Mouse (Mus musculus) kidney, postnatal 25 days (tissue): ENCODE results near the gene Bnip3.

Source experiments
- DNase-seq, 2 experiments: peaks; one replicate each; pipeline ENCODE4 v3.0.0; 2021; ENCODE audit warnings: mixed read lengths in 2 of 2

Bnip3 gene

DNA sequence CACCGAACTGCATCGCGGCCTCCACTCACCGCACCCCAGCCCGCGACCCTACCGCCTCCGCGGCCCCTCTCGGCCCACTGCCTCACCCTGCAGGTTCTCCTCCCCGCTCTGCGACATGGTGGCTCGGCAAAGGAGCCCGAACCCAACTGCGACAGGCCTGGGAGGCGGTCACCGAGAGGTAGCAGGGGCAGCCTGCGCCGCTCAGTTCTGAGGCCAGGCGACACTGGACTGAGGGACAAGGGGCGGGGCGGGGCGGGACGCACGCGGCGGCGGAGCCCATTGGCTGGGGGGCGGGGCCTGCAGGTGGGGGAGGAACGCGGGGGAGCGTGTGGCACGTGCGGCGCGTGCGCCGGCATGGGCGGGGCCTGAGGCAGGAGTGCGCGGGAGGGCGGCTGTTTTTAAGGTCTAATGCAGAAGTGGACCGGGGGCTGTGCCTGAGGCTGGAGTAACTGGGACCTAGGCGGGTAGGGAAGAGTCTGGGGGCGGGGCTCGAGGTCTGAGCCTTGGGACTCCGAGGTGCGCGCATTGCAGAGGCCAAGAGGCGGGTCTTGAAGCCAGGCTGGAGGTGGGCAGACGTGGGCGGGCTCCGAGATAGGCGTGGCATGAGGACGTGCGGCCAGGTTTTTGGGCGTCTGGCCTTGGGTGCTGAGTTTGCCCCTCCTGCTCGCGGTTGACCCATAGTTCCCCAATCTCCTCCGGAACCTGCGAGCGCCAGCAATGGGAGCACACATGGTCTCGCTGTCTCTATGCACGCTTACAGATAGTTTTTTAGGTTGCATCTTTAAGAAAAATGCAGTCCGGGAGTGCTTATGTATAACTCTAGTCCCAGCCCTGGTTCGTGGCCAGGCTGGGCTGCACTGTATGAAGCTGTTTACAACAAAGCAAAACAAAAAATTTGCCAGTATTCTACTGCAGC, at the start of gene Bnip3:
Bnip3 (minus strand) TSS at position 243 of the 916 bp plus-strand sequence.
- peak; percentile 93 to 97 for DNase-seq

DNA sequence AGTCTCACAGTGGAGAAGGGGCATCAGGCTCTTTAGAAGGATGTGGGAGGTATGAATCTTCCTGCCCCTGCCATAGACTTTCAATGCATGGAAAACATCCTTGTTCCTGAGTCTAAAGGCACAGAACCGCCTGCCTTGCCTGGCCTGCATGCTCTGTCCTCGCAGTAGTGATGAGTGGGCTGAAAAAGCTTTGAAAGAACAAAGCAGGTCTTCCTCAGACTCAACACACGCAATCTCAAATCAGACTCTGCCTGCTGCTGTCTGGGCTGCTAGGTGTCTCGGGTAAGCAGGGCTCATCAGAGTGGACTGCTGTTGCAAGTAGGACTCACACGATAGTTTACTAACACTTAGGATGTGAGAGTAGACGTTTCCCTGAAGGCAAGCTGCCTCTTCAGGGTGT, 47.8 kb upstream of the Bnip3 start:
- DNase-seq: no peak

DNA sequence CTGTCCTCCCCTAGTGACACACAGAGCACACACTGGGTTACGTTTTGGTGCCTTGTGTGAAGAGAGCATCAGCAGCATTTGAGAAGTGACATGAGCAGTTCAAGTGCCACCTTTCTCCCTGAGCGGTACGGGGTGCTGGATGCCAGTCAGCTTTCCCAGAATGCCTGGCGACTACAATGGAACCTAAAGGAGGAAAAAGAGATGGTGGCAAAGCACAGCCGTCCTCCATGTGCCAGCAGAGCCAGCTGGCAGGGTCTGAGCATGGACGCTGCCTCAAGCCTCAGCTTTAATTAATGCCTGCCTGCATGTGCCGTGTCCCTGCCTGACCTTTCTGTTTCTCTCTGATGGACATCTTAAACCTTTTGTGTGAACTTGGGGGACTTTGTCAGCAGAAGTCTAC, 46.5 kb upstream of the Bnip3 start:
- DNase-seq: no peak

DNA sequence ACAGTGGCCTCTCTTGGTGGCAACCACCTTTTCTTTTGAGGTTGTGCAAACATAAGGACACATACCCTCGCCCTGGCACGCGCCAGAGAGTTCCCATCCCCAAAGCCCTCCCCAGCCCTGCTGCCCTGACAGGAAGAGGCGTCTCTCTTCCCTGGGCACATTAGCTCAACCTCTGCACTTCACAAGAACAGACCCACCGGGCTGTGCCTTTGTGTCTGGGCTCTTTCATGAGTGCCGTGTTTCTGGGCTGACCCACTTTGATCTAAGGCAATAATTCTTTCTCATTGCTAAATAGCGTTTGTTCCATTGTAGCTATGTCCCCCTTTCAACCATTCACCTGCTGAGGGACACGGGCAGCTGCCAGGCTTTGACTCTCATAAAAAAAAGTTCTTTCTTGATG, 39.0 kb upstream of the Bnip3 start:
- no peak for DNase-seq

DNA sequence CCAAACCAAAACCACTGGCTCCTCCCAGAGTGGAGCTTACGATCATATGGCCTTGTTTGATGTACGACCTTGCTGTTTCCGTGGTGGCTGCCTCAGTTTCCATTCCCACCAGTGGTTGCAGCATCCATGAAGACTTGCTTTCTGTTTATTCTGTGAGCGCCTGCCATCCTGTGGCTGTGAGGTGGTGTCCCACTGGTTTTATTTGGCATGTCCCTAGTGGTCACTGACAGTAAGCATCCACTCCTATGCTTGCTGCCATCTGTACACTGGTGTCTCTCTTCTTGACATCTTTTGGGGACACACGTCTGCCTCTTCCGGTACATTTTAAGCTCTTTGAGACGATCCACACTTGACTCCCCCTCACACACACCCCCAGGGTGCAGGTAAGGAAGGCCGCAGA, 38.4 kb upstream of the Bnip3 start:
- no peak for DNase-seq

DNA sequence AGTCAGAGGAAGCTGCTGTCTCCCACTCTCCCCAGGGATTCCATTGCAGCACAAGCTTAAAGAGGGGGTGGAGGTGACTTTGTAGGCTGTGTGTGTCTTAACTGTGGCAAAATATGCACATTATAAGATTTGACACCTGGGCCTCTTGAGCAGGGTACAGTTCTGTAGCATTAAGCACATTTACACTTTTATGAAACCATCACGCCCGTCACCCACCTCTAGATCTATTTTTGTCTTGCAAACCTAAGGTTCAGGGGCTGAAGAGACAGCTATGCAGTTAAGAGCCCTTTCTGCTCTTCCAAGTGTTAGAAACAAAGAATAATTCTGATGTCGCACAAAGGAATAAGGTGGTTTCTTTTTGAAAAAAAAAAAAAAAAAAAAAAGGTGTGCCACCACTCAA, 36.3 kb upstream of the Bnip3 start:
- DNase-seq: no peak

DNA sequence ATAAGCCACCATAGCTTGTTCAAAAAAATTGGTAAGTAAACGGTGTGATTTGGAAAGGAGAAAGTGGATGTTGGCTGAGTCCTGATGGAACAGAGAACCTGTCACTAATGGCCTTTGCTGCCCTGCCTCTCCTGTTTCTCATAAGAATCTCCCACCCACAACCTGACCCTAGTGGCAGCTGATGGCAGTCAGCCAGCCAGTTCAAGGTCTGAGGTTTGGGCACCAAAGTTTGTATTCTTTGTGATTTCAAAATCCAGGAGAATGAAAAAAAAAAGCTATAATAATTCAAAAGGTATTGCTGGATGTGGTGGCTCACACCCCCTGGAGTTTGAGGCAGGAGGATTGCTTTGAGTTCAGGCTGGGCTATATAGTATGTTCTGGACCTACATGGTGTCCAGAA, 33.0 kb upstream of the Bnip3 start:
- no peak for DNase-seq

DNA sequence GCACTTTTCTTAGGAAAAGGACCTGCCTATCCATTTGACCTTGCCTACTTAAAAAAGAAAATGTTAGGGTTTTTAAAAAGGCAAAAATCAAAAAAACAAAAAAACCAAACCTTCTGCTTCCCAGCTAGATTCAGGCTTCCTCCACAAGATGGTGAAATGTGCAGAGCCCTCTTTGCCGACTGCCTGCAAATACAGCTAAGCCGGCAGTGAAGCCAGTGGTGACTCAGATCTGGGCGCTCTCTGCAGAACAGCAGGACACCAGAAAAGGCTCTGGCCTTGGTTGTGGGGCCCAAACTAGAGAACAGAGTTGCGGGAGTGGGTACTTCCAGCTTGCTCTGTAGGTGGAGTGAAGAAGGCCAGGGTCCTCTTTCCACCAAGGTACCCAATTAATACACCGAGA, 32.3 kb upstream of the Bnip3 start:
- DNase-seq: no peak

DNA sequence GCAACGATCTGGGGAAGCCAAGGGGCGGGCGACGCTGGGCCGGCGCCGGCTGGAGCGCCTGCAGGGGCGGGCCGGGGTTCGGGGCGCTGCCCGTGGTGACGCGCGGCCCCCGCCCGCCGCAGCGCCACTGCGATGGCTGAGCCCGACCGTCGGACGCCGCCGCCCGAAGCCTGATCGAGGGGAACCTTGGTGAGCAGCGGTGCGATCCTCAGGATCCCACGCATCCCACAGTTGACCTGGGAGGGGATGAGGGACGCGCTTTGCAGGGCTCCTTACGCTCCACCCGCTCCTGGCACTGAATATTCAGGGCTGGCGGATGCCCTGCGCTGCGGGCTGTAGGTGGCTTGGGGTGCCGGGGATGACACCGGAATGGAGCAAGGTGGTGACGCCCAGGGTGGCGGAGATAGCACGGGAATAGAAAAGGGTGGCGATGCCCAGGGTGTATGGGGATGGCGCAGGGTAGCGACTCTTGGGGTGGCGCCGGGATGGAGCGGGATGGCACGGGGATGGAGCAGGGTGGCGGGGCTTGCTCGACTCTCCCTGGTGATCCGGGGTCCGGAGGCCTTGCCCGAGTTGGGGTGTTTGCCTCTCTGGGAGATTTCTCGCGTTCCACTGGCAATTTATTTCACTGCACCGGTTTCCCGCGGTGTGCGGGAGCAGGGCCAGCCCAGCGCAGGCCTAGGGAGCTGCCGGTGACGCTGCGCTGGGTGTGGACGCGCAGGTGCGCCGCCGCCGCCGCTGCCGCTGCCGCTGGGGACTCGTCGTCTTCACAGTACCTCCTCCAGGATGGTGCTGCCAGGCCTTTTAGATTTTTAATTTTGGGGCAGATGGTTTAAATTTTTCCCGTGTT, 31.5 kb upstream of the Bnip3 start, which contains the start of gene Jakmip3:
Jakmip3 (plus strand) TSS at position 119 of the 850 bp plus-strand sequence.
- DNase-seq: no peak

DNA sequence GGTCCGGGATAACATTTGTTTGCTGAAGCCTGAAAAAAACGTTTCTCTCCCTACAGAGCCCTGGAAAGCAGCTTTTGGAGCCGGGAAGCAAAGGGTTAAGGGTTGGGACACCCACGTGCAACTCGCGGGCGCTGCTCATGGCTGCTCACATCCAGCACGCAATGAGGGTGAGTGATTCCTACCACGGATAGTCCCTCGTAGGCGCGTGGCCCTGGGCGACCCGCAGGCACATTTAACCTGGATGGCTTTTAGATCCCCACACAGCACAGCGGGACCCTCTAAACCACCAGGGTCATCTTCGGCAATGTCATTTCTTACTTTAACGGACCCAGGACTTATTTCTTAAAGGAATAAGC, 30.9 kb upstream of the Bnip3 start:
- DNase-seq: no peak

DNA sequence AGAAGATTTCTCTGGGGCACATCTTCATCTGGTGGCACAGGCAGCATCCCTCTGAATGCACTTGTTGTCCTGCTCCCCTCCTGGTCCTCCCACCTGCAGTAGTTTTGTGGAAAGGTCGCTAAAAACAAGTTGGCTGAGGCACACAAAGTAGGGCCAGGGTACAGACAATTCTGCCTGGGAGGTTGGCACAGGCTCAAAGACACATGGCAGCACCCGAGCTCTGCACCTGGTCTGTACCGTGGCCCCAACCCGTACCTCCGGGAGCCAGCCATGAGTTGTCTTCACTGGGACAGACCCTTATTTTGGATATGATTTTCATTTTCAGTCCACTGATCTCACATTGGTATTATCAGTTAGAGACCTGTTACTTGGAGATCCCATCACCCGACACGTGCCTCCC, 29.7 kb upstream of the Bnip3 start:
- no peak for DNase-seq

DNA sequence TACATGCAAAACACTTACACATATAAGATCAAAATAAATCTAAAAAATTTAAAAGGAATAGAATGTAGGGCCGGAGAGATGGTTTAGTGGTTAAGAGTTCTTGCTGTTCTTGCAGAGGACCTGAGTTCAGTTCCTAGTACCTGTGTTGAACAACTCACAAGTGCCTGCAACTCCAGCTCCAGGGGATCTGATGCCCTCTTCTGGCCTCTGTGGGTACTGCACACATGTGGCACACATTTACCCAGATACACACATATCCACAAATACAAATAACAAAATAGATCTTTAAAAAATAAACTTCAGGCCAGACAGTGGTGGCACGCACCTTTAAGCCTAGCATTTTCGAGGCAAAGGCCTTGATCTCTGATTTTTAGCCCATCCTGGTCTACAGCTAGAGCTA, 25.2 kb upstream of the Bnip3 start:
- no peak for DNase-seq

DNA sequence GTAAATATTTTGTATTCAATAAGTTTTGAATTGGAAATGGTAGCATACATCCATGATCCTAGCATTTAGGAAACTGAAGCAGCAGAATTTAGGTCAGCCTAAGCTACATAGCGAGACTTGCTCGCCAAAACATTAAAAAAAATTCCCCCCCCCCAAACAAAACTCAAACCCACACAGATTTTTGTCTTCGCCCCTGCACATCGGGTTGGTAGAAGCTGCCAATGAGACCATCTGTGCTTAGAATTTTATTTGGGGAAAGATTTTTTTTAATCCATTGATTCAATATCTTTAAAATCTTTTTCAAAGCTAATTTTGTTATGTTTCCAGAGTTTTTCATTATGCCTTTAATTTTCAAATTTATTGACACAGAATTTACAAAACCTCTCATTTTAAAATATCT, 19.1 kb upstream of the Bnip3 start:
- no peak for DNase-seq

DNA sequence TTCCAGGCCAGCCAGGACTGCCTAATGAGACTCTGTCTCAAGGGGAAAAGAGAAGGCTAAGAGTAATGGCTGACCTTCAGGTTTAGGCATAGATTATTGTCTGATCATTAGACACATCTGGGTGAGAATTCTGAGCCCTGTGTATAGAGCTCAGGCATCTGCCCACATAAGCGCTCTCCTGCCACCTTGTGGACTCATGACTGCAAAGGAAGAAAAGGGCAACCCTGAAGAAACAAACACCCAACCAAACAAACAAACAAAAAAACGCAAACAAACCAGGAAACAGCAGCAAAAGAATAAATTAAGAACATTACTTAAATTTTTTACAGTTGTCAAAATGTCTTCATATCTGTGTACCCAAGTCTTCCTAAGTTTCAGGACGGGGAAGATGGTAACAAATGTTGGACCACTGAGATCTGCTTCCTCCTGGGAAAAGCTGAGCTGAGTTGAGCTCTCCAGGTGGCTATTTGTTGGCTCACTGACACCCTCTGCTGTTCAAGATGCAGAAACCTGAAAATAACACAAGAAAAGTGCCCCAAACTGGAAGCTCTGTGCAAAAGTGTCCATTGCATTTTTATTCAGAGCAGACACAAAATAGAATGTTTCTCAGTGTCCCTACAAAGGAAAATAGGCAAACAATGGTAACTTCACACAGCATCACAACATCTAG, 14.6 kb upstream of the Bnip3 start:
- peak; percentile 57 to 75 for DNase-seq

DNA sequence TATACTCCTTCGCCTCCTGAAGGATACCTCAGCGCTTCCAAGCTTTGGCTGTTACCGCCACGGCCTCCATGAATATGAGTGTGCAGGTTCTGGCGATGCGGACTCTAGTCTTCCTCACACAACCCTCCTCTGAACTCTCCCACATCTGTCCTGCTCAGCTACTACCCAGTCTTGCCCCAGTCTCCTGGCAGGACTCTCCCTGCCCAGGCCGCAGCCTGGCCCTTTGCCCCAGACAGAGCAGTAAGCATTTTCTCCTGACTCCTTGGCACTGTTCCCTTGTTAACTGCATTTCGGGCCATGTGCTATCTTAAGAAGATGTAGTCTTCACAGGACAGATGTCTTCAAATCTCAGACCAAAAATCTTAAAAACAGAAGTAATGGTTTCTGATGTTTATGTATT, 12.3 kb upstream of the Bnip3 start:
- DNase-seq: peak; percentile 60 to 84

DNA sequence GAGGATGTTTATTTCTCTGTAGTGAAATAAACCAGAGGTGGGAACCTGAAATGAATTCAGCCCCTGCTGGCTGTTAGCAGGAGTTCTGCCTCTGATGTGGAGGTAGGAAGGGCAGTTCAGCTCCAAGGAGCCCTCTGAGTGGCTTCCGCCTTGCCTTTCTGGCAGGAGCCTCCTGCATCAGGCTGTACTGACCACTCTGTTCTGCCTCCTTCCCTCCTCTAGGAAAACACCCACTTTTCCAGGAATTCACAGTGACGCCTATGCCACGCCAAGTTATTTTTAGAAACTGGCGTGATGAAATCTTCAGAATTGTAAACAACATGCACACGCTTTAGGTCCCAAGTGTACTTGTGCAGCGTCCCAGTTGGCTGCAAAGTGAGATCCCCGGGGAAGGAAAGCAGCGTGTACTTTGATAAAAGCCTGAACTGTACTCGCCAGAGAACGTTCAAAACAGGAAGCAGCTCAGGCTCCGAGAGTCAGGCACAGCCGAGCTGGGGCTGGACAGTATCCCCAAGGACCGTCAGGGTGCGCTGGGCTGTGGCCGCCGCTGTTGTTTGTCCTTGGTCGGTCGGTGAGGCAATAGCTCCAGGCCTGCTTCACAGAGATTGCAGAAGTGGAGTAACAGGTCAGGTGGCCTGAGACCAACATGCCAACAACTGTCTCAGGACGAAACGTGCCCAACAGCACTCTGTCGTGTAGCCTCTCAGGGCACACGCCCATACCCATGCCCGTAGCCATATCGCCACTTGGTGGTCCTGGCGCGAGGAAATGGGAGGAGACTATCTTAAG, 10.0 kb upstream of the Bnip3 start:
- DNase-seq: peak; percentile 74 to 91

DNA sequence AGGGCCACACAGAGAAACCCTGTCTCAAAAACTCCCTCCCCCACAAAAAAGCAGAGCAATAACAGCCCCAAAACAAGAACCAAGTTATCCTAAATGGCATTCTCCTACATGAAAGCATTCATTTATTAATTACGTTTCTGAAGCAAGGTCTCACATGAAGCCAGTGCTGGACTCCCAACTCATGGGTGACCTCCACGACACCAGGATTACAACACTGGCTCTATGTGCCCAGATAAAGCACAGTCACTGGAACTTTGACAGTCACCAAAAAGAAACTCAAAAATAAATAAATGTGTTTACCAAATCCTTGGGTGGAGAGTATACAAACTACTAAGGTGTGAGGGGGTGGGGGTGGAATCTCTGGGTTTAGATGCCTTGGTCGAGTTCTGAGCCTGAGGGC, 4.3 kb upstream of the Bnip3 start:
- DNase-seq: no peak

DNA sequence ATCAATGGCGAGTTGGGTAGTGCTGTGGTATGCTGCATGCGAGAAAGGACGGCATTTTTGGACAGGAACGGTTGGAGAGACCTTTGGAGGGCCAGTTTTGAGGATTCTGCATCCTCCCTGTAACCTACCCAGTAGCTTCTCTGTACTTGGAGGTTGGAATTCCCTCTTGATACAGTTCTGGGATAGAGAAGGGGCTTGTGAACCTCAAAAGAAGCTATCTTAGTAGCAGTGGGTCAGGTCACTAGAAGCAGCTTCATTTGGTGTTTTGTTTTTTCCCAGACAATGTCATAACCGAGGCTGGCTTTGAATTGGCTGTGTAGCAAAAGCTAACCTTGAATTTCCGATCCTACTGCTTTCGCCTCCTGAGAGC, 859 bp upstream of the Bnip3 start:
- DNase-seq: no peak

DNA sequence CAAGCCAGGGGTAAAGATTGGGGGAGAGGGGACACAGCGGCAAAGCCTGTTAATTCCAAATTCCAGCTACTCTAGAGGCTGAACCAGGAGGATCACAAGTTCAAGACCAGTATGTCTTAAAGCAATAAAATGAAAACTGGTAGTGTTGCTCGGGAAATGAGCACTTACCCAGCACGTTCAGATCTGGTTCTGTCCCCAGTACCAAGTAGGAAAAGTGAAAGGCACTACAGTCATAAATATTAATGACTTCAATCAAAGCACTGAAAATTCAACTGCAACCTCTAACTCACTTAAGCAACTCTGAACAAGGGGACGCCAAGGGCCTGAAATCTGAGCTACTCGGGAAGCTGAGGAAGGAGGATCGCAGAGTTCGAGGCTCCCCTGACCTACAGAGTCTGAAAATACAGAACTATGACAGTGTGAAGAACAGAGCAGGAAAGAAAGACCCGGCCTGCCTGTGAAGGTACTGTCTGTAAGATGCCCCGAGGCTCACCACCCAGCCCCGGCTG, 497 bp downstream of the Bnip3 start:
- no peak for DNase-seq

DNA sequence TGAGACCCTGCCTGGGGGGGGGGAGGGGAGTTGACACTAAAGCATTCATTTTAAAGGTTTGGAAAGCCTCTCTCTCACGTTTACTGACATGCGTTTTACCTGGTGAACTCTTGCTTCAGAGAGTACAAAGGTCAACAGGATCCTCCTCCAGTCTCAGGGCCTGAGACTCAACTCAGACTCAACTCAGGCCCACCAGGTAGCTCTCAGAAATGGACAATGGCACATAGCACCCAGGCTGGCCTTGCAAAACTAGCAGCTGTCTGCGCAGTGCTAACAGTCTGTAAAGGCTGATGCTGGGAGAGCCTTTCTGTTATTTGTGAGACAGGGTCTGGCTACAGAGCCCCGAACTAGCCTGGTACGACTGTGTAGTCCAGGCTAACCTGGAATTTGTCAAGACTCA, 1.3 kb downstream of the Bnip3 start:
- peak; percentile 34 to 59 for DNase-seq

DNA sequence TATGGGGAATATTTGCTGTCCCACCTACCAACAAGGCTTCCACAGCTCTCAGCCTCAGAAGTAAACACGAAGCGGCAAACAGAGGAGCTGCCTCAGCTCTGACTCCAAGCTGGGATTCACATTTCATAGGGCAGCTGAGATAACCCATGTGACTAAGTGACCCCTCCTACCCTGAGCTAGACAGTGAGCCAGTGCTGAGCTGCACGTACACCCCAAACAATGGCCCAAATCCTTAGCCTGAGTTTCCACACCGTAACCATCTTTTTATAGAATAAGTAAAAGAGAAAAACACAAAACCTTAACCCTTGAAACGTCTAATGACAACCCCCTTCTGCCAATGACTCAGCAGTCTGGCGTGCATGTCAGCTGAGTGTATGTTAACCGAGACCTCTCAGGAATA, 2.3 kb downstream of the Bnip3 start:
- peak; percentile 50 to 75 for DNase-seq

DNA sequence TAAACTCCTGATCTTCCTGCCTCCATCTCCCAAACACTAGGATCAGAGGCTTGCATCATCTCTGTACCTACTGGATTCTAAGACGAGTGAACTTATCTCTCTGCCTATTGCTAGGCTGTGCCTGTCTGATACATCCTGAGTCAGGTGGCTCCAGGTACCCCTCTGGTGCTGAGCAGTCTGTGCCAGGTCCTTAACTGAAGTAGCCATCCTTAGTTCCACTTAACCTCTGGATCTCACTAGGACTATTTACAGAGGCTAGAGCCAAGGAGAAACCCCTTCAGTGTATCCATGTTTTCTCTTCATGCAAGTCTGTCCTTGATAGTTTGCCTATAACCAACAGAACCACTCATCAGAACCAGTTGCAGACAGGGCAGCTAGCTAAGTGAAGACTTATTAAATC, 2.9 kb downstream of the Bnip3 start:
- no peak for DNase-seq
